Mouse (Mus musculus) forebrain, embryonic 15.5 days (tissue): ENCODE data around the gene Ppp1r36. TPM values are rescaled to one million over a fixed set of nuclear protein-coding genes. Genes with fewer than 3 reads are reported as not detected.
A peak's percentile ranks its signal among the peaks of the same experiment; 100 is the strongest.

Experiments
- ATAC-seq: fragments of 200-750 bp; cut with Nextera tagmentation; replicated peaks from 2 replicates; pipeline ENCODE4 v1.8.0; 2017; ENCODE audit warnings: mild to moderate bottlenecking, moderate TSS enrichment, moderate library complexity
- H3K27ac ChIP-seq: fragments of 300-500 bp; sonication (generic); replicated peaks from 2 replicates; pipeline ENCODE4 v1.5.1; 2015; ENCODE audit warnings: mild to moderate bottlenecking, inconsistent platforms
- H3K27me3 ChIP-seq: fragments of 300-500 bp; sonication (generic); 2 replicates; pipeline ENCODE4 v1.6.1; 2015; ENCODE audit warnings: inconsistent platforms
- H3K36me3 ChIP-seq: fragments of 300-500 bp; sonication (generic); 2 replicates; pipeline ENCODE4 v1.6.1; 2015; ENCODE audit warnings: mild to moderate bottlenecking, inconsistent platforms
- H3K4me1 ChIP-seq: fragments of 300-500 bp; sonication (generic); 2 replicates; pipeline ENCODE4 v1.6.1; 2015; ENCODE audit warnings: inconsistent platforms
- H3K4me2 ChIP-seq: fragments of 300-500 bp; sonication (generic); replicated peaks from 2 replicates; pipeline ENCODE4 v1.6.1; 2015; ENCODE audit warnings: mild to moderate bottlenecking, inconsistent platforms
- H3K4me3 ChIP-seq: fragments of 300-500 bp; sonication (generic); 2 replicates; pipeline ENCODE4 v1.5.1; 2015; ENCODE audit warnings: mild to moderate bottlenecking, inconsistent platforms
- H3K9ac ChIP-seq: fragments of 300-500 bp; sonication (generic); replicated peaks from 2 replicates; pipeline ENCODE4 v1.6.1; 2015; ENCODE audit warnings: mild to moderate bottlenecking, inconsistent platforms
- H3K9me3 ChIP-seq: fragments of 300-500 bp; sonication (generic); 2 replicates; pipeline ENCODE4 v1.6.1; 2016; ENCODE audit warnings: inconsistent platforms
- WGBS: fragments of 180-500 bp; shearing (Covaris S2); methylation state at CpG from one replicate; pipeline ENCODE4 v1.1.7; 2015; ENCODE audit warnings: mixed read lengths; 5-methylcytosine and 5-hydroxymethylcytosine counted together
- polyA plus RNA-seq: library from polyadenylated mRNA; unstranded; fragments of >200 nt; fragmentation: Nextera tagmentation; extraction: Ambion mirVana; gene quantifications from 2 replicates; pipeline ENCODE4 v1.2.1, GENCODE M21; 2015

Gene Ppp1r36
- polyA plus RNA-seq: 1.2 TPM in 2 replicates

- H3K9ac ChIP-seq: 0 out of 2 replicates have a peak within 1 kb of the TSS, but pooled peaks have one; percentile 27
- H3K9me3 ChIP-seq: no peaks in the 10 kb centered on the region
- no peak for ATAC-seq
- H3K27me3 ChIP-seq: no peaks in the 10 kb centered on the region
- H3K4me3 ChIP-seq: peak within 1 kb of the TSS; percentile 35
- H3K4me2 ChIP-seq: peak within 1 kb of the TSS; percentile 62
- peaks cover 4% of the 10 kb centered on the region; the same call in 1 of the 2 replicates for H3K4me1 ChIP-seq
- no peaks in the 10 kb centered on the region for H3K36me3 ChIP-seq
- no peak within 1 kb of the TSS for H3K27ac ChIP-seq
- WGBS: 1% methylated on average over 37 of the region's 37 CpGs
Observed at GRCm38 (mm10) chr12:76417433-76417854, at the start of gene Ppp1r36. Gene Ppp1r36 (plus strand): TSS chr12:76417538.

GRCm38 (mm10) chr12:76368201-76368789 is 49.0 kb upstream of the Ppp1r36 start:
- WGBS: 7% methylated on average over 9 of the region's 9 CpGs
- Histone ChIP-seq H3K9me3 (no peaks in the 10 kb centered on the region), H3K9ac (peak overlapping the region; percentile 99), H3K27me3 (no peaks in the 10 kb centered on the region), H3K4me3 (peak overlapping the region; percentile 66), H3K36me3 (no peaks in the 10 kb centered on the region), H3K27ac (peak overlapping the region; percentile 98), H3K4me1 (peaks cover 37% of the 10 kb centered on the region), H3K4me2 (peak overlapping the region; percentile 90)
- ATAC-seq: no peak

GRCm38 (mm10) chr12:76368790-76369205 is 48.5 kb upstream of the Ppp1r36 start:
- Histone ChIP-seq H3K27ac (peak overlapping the region; percentile 98), H3K4me1 (peaks cover 37% of the 10 kb centered on the region), H3K4me3 (peak overlapping the region; percentile 66), H3K9me3 (no peaks in the 10 kb centered on the region), H3K27me3 (no peaks in the 10 kb centered on the region), H3K9ac (peak overlapping the region; percentile 99), H3K4me2 (peak overlapping the region; percentile 90), H3K36me3 (no peaks in the 10 kb centered on the region)
- no peak for ATAC-seq
- under 1% methylated on average over 26 of the region's 26 CpGs for WGBS

- H3K4me1 ChIP-seq: peaks cover 37% of the 10 kb centered on the region
- peak within 1 kb of the TSS; percentile 66 for H3K4me3 ChIP-seq
- no peaks in the 10 kb centered on the region for H3K27me3 ChIP-seq
- H3K9me3 ChIP-seq: no peaks in the 10 kb centered on the region
- peak within 1 kb of the TSS; percentile 99 for H3K9ac ChIP-seq
- WGBS: under 1% methylated on average over 90 of the region's 96 CpGs
- H3K4me2 ChIP-seq: peak within 1 kb of the TSS; percentile 90
- H3K27ac ChIP-seq: peak within 1 kb of the TSS; percentile 98
- ATAC-seq: peak; percentile 92
- H3K36me3 ChIP-seq: no peaks in the 10 kb centered on the region
Observed at GRCm38 (mm10) chr12:76369206-76369977, 47.9 kb upstream of the Ppp1r36 start, which contains the start of gene Zbtb25. Gene Zbtb25 (minus strand): TSS chr12:76369602.

GRCm38 (mm10) chr12:76369978-76370830 is 47.1 kb upstream of the Ppp1r36 start, which contains the start of gene Zbtb1:
Gene Zbtb1 (plus strand): TSS chr12:76370266.
- H3K4me3 ChIP-seq: peak within 1 kb of the TSS; percentile 66
- under 1% methylated on average over 89 of the region's 99 CpGs for WGBS
- H3K9me3 ChIP-seq: no peaks in the 10 kb centered on the region
- H3K27me3 ChIP-seq: no peaks in the 10 kb centered on the region
- H3K4me1 ChIP-seq: peaks cover 37% of the 10 kb centered on the region
- H3K4me2 ChIP-seq: peak within 1 kb of the TSS; percentile 90
- H3K27ac ChIP-seq: peak within 1 kb of the TSS; percentile 98
- H3K36me3 ChIP-seq: no peaks in the 10 kb centered on the region
- H3K9ac ChIP-seq: peak within 1 kb of the TSS; percentile 99
- peak; percentile 74 for ATAC-seq

- under 1% methylated on average over 60 of the region's 63 CpGs for WGBS
- Histone ChIP-seq H3K36me3 (no peaks in the 10 kb centered on the region), H3K4me1 (peaks cover 37% of the 10 kb centered on the region), H3K27me3 (no peaks in the 10 kb centered on the region), H3K9me3 (no peaks in the 10 kb centered on the region), H3K4me3 (peak overlapping the region; percentile 66), H3K4me2 (peak overlapping the region; percentile 90), H3K9ac (peak overlapping the region; percentile 99), H3K27ac (peak overlapping the region; percentile 98)
- peak; percentile 26; the same call in 1 of the 2 replicates for ATAC-seq
Observed at GRCm38 (mm10) chr12:76370831-76371571, 46.3 kb upstream of the Ppp1r36 start.

- Histone ChIP-seq H3K4me2 (peak overlapping the region; percentile 90), H3K36me3 (no peaks in the 10 kb centered on the region), H3K27me3 (no peaks in the 10 kb centered on the region), H3K9me3 (no peaks in the 10 kb centered on the region), H3K4me1 (peaks cover 37% of the 10 kb centered on the region), H3K4me3 (peak overlapping the region; percentile 66), H3K27ac (no peak overlapping the region), H3K9ac (no peak overlapping the region; the same call in 1 of the 2 replicates)
- no peak for ATAC-seq
- WGBS: 44% methylated on average over 7 of the region's 7 CpGs
Observed at GRCm38 (mm10) chr12:76372046-76372445, 45.3 kb upstream of the Ppp1r36 start.

- WGBS: 73% methylated on average over 7 of the region's 7 CpGs
- H3K4me2 ChIP-seq: no peak overlapping the region
- H3K4me1 ChIP-seq: peaks cover 28% of the 10 kb centered on the region
- ATAC-seq: no peak
- H3K9ac ChIP-seq: no peak overlapping the region
- no peaks in the 10 kb centered on the region for H3K27me3 ChIP-seq
- H3K27ac ChIP-seq: no peak overlapping the region
- H3K9me3 ChIP-seq: no peaks in the 10 kb centered on the region
- H3K36me3 ChIP-seq: no peaks in the 10 kb centered on the region
- no peak overlapping the region for H3K4me3 ChIP-seq
Observed at GRCm38 (mm10) chr12:76372881-76373818, 44.2 kb upstream of the Ppp1r36 start.

GRCm38 (mm10) chr12:76373991-76374390 is 43.3 kb upstream of the Ppp1r36 start:
- Histone ChIP-seq H3K27ac (no peak overlapping the region), H3K4me2 (no peak overlapping the region), H3K4me3 (no peak overlapping the region), H3K9me3 (no peaks in the 10 kb centered on the region), H3K9ac (no peak overlapping the region), H3K4me1 (peaks cover 21% of the 10 kb centered on the region), H3K36me3 (no peaks in the 10 kb centered on the region), H3K27me3 (no peaks in the 10 kb centered on the region)
- no peak for ATAC-seq
- 78% methylated on average over 6 of the region's 6 CpGs for WGBS

- no peak overlapping the region for H3K27ac ChIP-seq
Observed at GRCm38 (mm10) chr12:76374911-76375310, 42.4 kb upstream of the Ppp1r36 start.

More at GRCm38 (mm10) chr12:76374911-76375310, 42.4 kb upstream of the Ppp1r36 start:
- Histone ChIP-seq H3K4me3 (no peak overlapping the region), H3K9me3 (no peaks in the 10 kb centered on the region), H3K27me3 (no peaks in the 10 kb centered on the region), H3K9ac (no peak overlapping the region), H3K36me3 (no peaks in the 10 kb centered on the region), H3K4me2 (no peak overlapping the region), H3K4me1 (peaks cover 21% of the 10 kb centered on the region)
- 80% methylated on average over 4 of the region's 4 CpGs for WGBS
- no peak for ATAC-seq
